Mouse (Mus musculus): ENCODE results near the gene Nop58. TPM values are rescaled to one million over a fixed set of nuclear protein-coding genes. Genes with fewer than 3 reads are reported as not detected.

Gene Nop58
- polyA plus RNA-seq, 1 experiment from 2014 or later = 262 TPM

- H3K36me3 ChIP-seq = peaks cover 2% of the 10 kb centered on the region; the same call in 1 of the 2 replicates
- peak overlapping the region; percentile 85 for H3K4me2 ChIP-seq (replicated peaks)
- under 1% methylated on average over 50 of the region's 54 CpGs for WGBS
- H3K4me1 ChIP-seq = peaks cover 26% of the 10 kb centered on the region
- peak overlapping the region; percentile 99 for H3K9ac ChIP-seq
- H3K4me3 ChIP-seq = peak overlapping the region; percentile 99
- no peaks in the 10 kb centered on the region for H3K27me3 ChIP-seq
- ATAC-seq (ENCODE audit: low FRiP score, low read depth) = peak; percentile 75
- peak overlapping the region; percentile 97 for H3K27ac ChIP-seq
- no peaks in the 10 kb centered on the region for H3K9me3 ChIP-seq
Observed at GRCm38 (mm10) chr1:59669962-59670630, 14.7 kb upstream of the Nop58 start.

GRCm38 (mm10) chr1:59670641-59671168 is 14.1 kb upstream of the Nop58 start, which contains the start of gene Sumo1:
Gene Sumo1 (minus strand): TSS chr1:59670834.
- H3K27me3 ChIP-seq = no peaks in the 10 kb centered on the region
- H3K9ac ChIP-seq = peak within 1 kb of the TSS; percentile 99
- no peaks in the 10 kb centered on the region for H3K9me3 ChIP-seq
- H3K4me2 ChIP-seq (replicated peaks) = peak within 1 kb of the TSS; percentile 85
- H3K27ac ChIP-seq = peak within 1 kb of the TSS; percentile 97
- WGBS = under 1% methylated on average over 33 of the region's 36 CpGs
- peaks cover 2% of the 10 kb centered on the region; the same call in 1 of the 2 replicates for H3K36me3 ChIP-seq
- peaks cover 26% of the 10 kb centered on the region for H3K4me1 ChIP-seq
- peak within 1 kb of the TSS; percentile 99 for H3K4me3 ChIP-seq
- peak; percentile 97 for ATAC-seq (ENCODE audit: low FRiP score, low read depth)

- Histone ChIP-seq H3K9me3 (no peaks in the 10 kb centered on the region), H3K9ac (no peak overlapping the region), H3K27ac (no peak overlapping the region), H3K4me1 (peaks cover 16% of the 10 kb centered on the region), H3K4me3 (no peak overlapping the region), H3K36me3 (no peaks in the 10 kb centered on the region), H3K4me2 (replicated peaks) (no peak overlapping the region), H3K27me3 (no peaks in the 10 kb centered on the region)
- 97% methylated on average over 2 of the region's 2 CpGs for WGBS
- no peak for ATAC-seq (ENCODE audit: low FRiP score, low read depth)
Observed at GRCm38 (mm10) chr1:59673661-59674060, 11.1 kb upstream of the Nop58 start.

GRCm38 (mm10) chr1:59683926-59684818 is 599 bp upstream of the Nop58 start:
- no peaks in the 10 kb centered on the region for H3K36me3 ChIP-seq
- H3K9me3 ChIP-seq = no peaks in the 10 kb centered on the region
- H3K9ac ChIP-seq = peak overlapping the region; percentile 63
- H3K27me3 ChIP-seq = 0 out of 2 replicates have a peak, but pooled peaks cover 6% of the 10 kb centered on the region
- no peak overlapping the region for H3K27ac ChIP-seq
- ATAC-seq (ENCODE audit: low FRiP score, low read depth) = peak; percentile 37; the same call in 1 of the 2 replicates
- WGBS = 11% methylated on average over 11 of the region's 11 CpGs
- H3K4me3 ChIP-seq = peak overlapping the region; percentile 77
- peaks cover 21% of the 10 kb centered on the region for H3K4me1 ChIP-seq
- peak overlapping the region; percentile 94 for H3K4me2 ChIP-seq (replicated peaks)

- 50% methylated on average over 1 of the region's 1 CpGs for WGBS
- ATAC-seq (ENCODE audit: low FRiP score, low read depth) = no peak
- H3K9ac ChIP-seq = no peak overlapping the region
- H3K4me2 ChIP-seq (replicated peaks) = peak overlapping the region; percentile 41
- H3K36me3 ChIP-seq = peaks cover 22% of the 10 kb centered on the region
- H3K27me3 ChIP-seq = no peaks in the 10 kb centered on the region
- no peak overlapping the region for H3K4me3 ChIP-seq
- H3K27ac ChIP-seq = no peak overlapping the region
- peaks cover 21% of the 10 kb centered on the region for H3K4me1 ChIP-seq
- no peaks in the 10 kb centered on the region for H3K9me3 ChIP-seq
Observed at GRCm38 (mm10) chr1:59687493-59687892, 2.7 kb downstream of the Nop58 start.

- H3K9me3 ChIP-seq = no peaks in the 10 kb centered on the region
- H3K4me3 ChIP-seq = no peak overlapping the region
- no peak overlapping the region for H3K27ac ChIP-seq
- peaks cover 46% of the 10 kb centered on the region for H3K36me3 ChIP-seq
- no peak overlapping the region for H3K4me2 ChIP-seq (replicated peaks)
- WGBS = 89% methylated on average over 5 of the region's 5 CpGs
- no peaks in the 10 kb centered on the region for H3K27me3 ChIP-seq
- ATAC-seq (ENCODE audit: low FRiP score, low read depth) = no peak
- H3K9ac ChIP-seq = no peak overlapping the region
- peaks cover 21% of the 10 kb centered on the region for H3K4me1 ChIP-seq
Observed at GRCm38 (mm10) chr1:59690467-59690866, 5.7 kb downstream of the Nop58 start.

GRCm38 (mm10) chr1:59697751-59698150 is 13.0 kb downstream of the Nop58 start:
- no peaks in the 10 kb centered on the region for H3K27me3 ChIP-seq
- WGBS = 89% methylated on average over 5 of the region's 5 CpGs
- H3K9me3 ChIP-seq = no peaks in the 10 kb centered on the region
- peaks cover 79% of the 10 kb centered on the region for H3K36me3 ChIP-seq
- no peak overlapping the region for H3K9ac ChIP-seq
- no peak overlapping the region for H3K4me3 ChIP-seq
- no peak overlapping the region for H3K4me2 ChIP-seq (replicated peaks)
- no peak for ATAC-seq (ENCODE audit: low FRiP score, low read depth)
- no peaks in the 10 kb centered on the region for H3K4me1 ChIP-seq
- H3K27ac ChIP-seq = no peak overlapping the region

- no peak for ATAC-seq (ENCODE audit: low FRiP score, low read depth)
- WGBS = 94% methylated on average over 3 of the region's 3 CpGs
- H3K4me3 ChIP-seq = no peak overlapping the region
- H3K36me3 ChIP-seq = peaks cover 75% of the 10 kb centered on the region
- no peak overlapping the region for H3K9ac ChIP-seq
- no peaks in the 10 kb centered on the region for H3K9me3 ChIP-seq
- H3K27me3 ChIP-seq = no peaks in the 10 kb centered on the region
- H3K27ac ChIP-seq = no peak overlapping the region
- H3K4me2 ChIP-seq (replicated peaks) = no peak overlapping the region
- H3K4me1 ChIP-seq = no peaks in the 10 kb centered on the region
Observed at GRCm38 (mm10) chr1:59698207-59698606, 13.4 kb downstream of the Nop58 start.

GRCm38 (mm10) chr1:59701766-59702165 is 17.0 kb downstream of the Nop58 start:
- no peak overlapping the region for H3K4me2 ChIP-seq (replicated peaks)
- H3K4me1 ChIP-seq = no peaks in the 10 kb centered on the region
- H3K9ac ChIP-seq = no peak overlapping the region
- 96% methylated on average over 1 of the region's 1 CpGs for WGBS
- no peaks in the 10 kb centered on the region for H3K9me3 ChIP-seq
- no peak overlapping the region for H3K4me3 ChIP-seq
- ATAC-seq (ENCODE audit: low FRiP score, low read depth) = no peak
- H3K27ac ChIP-seq = no peak overlapping the region
- peaks cover 77% of the 10 kb centered on the region for H3K36me3 ChIP-seq
- H3K27me3 ChIP-seq = no peaks in the 10 kb centered on the region

- Histone ChIP-seq H3K36me3 (peaks cover 40% of the 10 kb centered on the region), H3K27ac (no peak overlapping the region; the same call in 1 of the 2 replicates)
- ATAC-seq (ENCODE audit: low FRiP score, low read depth) = no peak
Observed at GRCm38 (mm10) chr1:59719900-59720299, 35.1 kb downstream of the Nop58 start.

GRCm38 (mm10) chr1:59725661-59726060 is 40.9 kb downstream of the Nop58 start:
- Histone ChIP-seq H3K4me1 (no peaks in the 10 kb centered on the region), H3K27me3 (no peaks in the 10 kb centered on the region), H3K4me2 (replicated peaks) (no peak overlapping the region), H3K9me3 (no peaks in the 10 kb centered on the region), H3K9ac (no peak overlapping the region), H3K4me3 (no peak overlapping the region), H3K36me3 (peaks cover 10% of the 10 kb centered on the region), H3K27ac (peak overlapping the region; percentile 28; the same call in 1 of the 2 replicates)
- no peak for ATAC-seq (ENCODE audit: low FRiP score, low read depth)
- WGBS = 60% methylated on average over 4 of the region's 4 CpGs

More at GRCm38 (mm10) chr1:59719900-59720299, 35.1 kb downstream of the Nop58 start:
- Histone ChIP-seq H3K27me3 (no peaks in the 10 kb centered on the region), H3K9me3 (no peaks in the 10 kb centered on the region), H3K9ac (no peak overlapping the region), H3K4me3 (no peak overlapping the region), H3K4me1 (no peaks in the 10 kb centered on the region), H3K4me2 (replicated peaks) (no peak overlapping the region)
- WGBS = 46% methylated on average over 4 of the region's 4 CpGs

GRCm38 (mm10) chr1:59730106-59730505 is 45.3 kb downstream of the Nop58 start:
- WGBS = 88% methylated on average over 8 of the region's 8 CpGs
- no peak for ATAC-seq (ENCODE audit: low FRiP score, low read depth)
- H3K36me3 ChIP-seq = no peaks in the 10 kb centered on the region
- H3K9me3 ChIP-seq = no peaks in the 10 kb centered on the region
- no peak overlapping the region for H3K9ac ChIP-seq
- no peak overlapping the region for H3K4me3 ChIP-seq
- H3K4me2 ChIP-seq (replicated peaks) = no peak overlapping the region
- H3K4me1 ChIP-seq = no peaks in the 10 kb centered on the region
- H3K27ac ChIP-seq = no peak overlapping the region
- H3K27me3 ChIP-seq = no peaks in the 10 kb centered on the region

Measured in limb, embryonic 13.5 days (tissue).